Mouse (Mus musculus) mouse trophoblast stem cell (cell line): Measurements from ENCODE around the gene Eef1akmt4.

Experiments
- in situ Hi-C, 2 experiments: fragments of 300-500 bp; cut with MseI, MboI; formaldehyde crosslinking; loops; 2 replicates in 1 of 2; 3 replicates in 1 of 2; pipeline ENCODE4 v1.15.1; 2025

Eef1akmt4 gene

GRCm38 (mm10) chr16:20611357-20612227, at the start of gene Eef1akmt4, which contains the start of the genes Gm49333 and Alg3:
TSS of gene Eef1akmt4 (plus strand) at chr16:20611593.
TSS of gene Gm49333 (plus strand) at chr16:20611610.
TSS of gene Alg3 (minus strand) at chr16:20611735.
- in situ Hi-C loops = no loop called here

- in situ Hi-C loops = no loop called here
These were observed 46.3 kb upstream of the Eef1akmt4 start for GRCm38 (mm10) chr16:20565075-20565474.

GRCm38 (mm10) chr16:20589366-20589938, 21.9 kb upstream of the Eef1akmt4 start, which contains the start of gene Vwa5b2:
TSS of gene Vwa5b2 (plus strand) at chr16:20589471.
- in situ Hi-C loops = no loop called here

- in situ Hi-C loops = no loop called here
These were observed 21.3 kb upstream of the Eef1akmt4 start for GRCm38 (mm10) chr16:20589939-20590679.

- in situ Hi-C loops = no loop called here
These were observed 20.7 kb upstream of the Eef1akmt4 start for GRCm38 (mm10) chr16:20590680-20591038.

- in situ Hi-C loops = no loop called here
These were observed 20.2 kb upstream of the Eef1akmt4 start for GRCm38 (mm10) chr16:20591076-20591705.

- in situ Hi-C loops = no loop called here
These were observed 16.2 kb upstream of the Eef1akmt4 start for GRCm38 (mm10) chr16:20595060-20595673.

GRCm38 (mm10) chr16:20595737-20596136, 15.7 kb upstream of the Eef1akmt4 start:
- in situ Hi-C loops = no loop called here

- in situ Hi-C loops = no loop called here
These were observed 14.5 kb upstream of the Eef1akmt4 start for GRCm38 (mm10) chr16:20596687-20597441.

- in situ Hi-C loops = no loop called here
These were observed 10.9 kb upstream of the Eef1akmt4 start for GRCm38 (mm10) chr16:20600511-20600910.

GRCm38 (mm10) chr16:20604705-20605104, 6.7 kb upstream of the Eef1akmt4 start:
- in situ Hi-C loops = no loop called here

GRCm38 (mm10) chr16:20610501-20611356, 664 bp upstream of the Eef1akmt4 start:
- in situ Hi-C loops = no loop called here

- in situ Hi-C loops = no loop called here
These were observed 8.4 kb downstream of the Eef1akmt4 start for GRCm38 (mm10) chr16:20619541-20620398.

GRCm38 (mm10) chr16:20620399-20620735, 9.0 kb downstream of the Eef1akmt4 start:
- in situ Hi-C loops = no loop called here

- in situ Hi-C loops = no loop called here
These were observed 9.4 kb downstream of the Eef1akmt4 start for GRCm38 (mm10) chr16:20620751-20621190.

- in situ Hi-C loops = no loop called here
These were observed 10.0 kb downstream of the Eef1akmt4 start, which contains the start of gene Camk2n2 for GRCm38 (mm10) chr16:20621191-20621990. TSS of gene Camk2n2 (minus strand) at chr16:20621287.

- in situ Hi-C loops = no loop called here
These were observed 10.7 kb downstream of the Eef1akmt4 start for GRCm38 (mm10) chr16:20621991-20622685.
